Mouse (Mus musculus) kidney, adult 2 months (tissue): ENCODE measurements around the gene Draxin.

Source experiments
- CTCF ChIP-seq: fragments of 200-500 bp; conservative IDR thresholded peaks from 2 replicates; pipeline ENCODE4 v1.5.1; 2011; ENCODE audit warnings: low read depth, mild to moderate bottlenecking, control low read depth, low read length, moderate library complexity, mixed read lengths; ENCODE audit not compliant: insufficient read depth, insufficient read length
- POLR2A ChIP-seq: fragments of 200-500 bp; IDR thresholded peaks from one replicate; pipeline ENCODE4 v1.6.1; 2011; ENCODE audit warnings: low read depth, low read length, control low read depth

DNA sequence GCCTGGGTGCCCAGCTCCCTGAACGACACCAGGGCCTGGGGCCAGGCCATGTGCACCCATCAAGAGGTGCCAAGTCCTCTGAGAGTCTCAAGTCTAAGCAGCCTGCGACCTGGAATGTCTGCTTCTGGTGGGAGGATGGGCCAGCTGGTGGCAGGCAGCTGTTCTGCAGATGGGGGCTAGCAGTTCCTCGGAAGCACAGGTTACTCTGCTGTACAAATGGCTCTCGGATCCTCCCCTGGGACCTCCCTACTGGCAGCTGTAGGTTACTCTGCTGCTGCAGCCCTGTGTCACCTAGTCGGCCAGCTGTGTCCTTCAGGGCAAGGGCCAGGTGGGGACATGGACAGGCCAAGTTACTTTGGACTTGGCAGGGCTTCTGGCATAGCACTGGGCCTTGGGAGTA, 59.0 kb downstream of the Draxin start:
- TF ChIP-seq POLR2A (no peak), CTCF (no peak)
